Mouse (Mus musculus): ENCODE measurements around the gene Skiv2l.

Skiv2l gene

DNA sequence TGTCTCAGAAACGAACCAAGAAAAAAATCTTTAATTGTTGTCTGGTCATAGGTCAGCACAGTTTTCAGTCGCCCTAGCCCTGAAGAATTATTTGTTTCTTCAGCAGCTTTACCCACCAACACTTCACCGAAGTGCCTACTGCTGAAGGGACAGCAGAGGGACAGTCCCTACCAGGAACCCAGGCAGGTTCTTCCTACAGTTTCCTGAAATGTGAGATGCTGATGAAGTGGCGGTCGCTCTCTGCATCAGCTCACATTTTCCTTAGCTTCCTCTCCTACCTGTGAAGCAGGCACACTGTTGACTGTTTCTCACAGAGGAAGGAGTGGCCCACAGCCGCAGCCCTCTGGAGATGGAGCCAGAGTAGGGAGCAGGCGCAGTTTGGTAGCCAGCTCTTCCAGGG lies 16.0 kb upstream of the Skiv2l start:
- 78% methylated on average over 7 of the region's 7 CpGs for WGBS

DNA sequence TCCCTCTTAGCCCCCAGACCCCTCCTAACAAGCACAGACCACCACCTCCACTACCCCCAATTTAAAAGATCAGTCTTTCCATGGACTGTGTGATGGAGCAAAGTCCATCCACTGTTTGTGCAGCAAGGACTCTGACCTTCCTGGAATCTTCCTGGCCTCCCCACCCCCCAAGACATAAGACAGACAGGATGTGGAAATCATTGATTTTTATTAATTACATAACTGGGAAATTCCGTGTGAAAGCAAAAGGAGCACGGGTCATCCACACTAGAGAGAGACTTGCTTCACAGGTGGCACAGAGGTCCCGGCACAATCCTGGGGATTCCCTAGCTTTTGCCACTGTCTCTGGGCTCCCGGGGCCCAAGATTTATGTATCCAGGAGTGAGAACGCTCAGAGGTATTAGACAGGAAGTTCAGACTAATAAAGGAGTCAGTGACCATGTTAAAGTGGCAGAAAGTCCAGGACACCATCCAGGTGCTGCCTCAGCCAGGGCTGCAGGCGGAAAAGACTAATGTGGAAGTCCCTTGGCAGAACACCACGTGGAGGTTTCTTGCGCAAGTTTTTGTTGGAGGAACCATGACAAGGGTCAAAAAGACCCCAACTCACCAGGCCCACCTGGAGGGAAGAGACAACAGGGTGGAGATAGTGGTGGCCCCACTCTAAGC lies 12.5 kb upstream of the Skiv2l start, which contains the start of gene Cfb:
TSS of gene Cfb (minus strand) at position 103 of the 666 bp plus-strand sequence.
- WGBS, result 63% methylated on average over 8 of the region's 8 CpGs

DNA sequence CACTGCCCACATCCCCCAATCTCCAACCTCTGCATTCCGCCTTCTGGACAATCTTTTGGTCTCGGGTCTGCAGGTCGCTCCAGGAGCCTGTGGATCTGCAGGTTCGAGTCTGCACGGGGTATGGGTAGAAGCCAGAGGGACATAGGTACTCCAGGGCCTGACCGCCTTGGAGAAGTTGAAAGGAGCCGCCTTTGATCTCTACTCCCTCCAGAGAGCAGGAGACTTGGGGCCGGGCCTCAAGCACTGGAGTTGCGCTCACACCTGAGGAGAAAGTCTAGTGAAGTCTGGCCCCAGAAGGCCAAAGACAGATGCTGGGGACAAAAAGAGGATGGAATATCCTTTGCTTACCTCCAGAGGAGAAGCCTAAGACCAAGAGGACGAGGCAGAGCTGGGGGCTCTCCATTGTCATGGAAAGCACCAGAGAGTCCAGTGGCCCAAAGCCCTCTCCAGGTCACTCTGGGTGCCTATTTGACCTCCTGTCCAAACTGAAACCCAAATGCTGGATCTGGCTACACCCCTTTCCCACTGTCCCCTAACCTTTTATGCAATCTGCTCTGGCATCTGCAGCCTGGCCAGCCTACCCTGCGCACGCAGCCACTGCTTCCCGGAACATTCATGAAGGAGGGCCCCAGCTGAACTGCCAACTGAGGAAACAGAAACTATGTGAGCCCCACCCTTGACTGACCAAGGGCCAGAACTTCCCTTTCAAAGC lies 11.8 kb upstream of the Skiv2l start:
- WGBS, result 69% methylated on average over 13 of the region's 13 CpGs

DNA sequence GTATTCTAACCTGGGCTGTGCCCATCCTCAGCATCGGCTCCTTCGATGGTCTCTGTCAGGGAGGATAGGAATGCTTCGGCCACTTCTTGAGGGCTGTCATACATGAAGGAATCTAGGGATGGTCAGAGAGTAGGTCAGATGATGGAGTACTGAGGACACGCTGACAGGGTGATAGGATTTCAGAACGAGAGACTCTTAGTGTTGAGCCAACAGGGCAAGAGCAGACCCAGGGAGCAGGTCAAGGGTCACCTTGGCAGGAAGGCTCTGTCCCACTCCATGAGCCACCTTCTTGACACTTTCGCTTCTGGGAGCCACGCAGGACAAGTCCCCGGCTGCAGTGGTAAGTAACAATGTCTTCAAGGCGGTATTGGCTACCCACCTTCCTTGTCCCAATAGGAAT lies 10.5 kb upstream of the Skiv2l start:
- 86% methylated on average over 9 of the region's 9 CpGs for WGBS

DNA sequence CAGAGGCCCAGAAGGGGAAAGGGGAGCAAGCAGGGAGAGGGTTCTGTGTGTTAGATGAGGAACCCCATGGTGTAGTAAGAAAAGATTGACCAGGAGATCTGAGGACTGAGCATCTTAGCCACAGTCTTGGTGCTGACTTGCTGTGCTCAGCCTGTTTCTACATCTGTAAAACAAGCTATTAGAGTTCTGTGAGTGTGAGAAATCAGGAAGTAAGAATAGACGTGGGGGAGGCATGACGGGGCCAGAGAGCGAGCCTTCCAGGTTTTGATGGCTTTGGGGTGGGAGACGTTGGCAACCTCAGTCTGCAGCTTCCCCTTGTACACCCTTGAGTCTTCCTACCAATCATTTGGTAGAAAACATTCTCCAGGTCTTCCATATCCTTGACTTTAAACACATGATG lies 8.7 kb upstream of the Skiv2l start:
- WGBS, result 73% methylated on average over 4 of the region's 4 CpGs

DNA sequence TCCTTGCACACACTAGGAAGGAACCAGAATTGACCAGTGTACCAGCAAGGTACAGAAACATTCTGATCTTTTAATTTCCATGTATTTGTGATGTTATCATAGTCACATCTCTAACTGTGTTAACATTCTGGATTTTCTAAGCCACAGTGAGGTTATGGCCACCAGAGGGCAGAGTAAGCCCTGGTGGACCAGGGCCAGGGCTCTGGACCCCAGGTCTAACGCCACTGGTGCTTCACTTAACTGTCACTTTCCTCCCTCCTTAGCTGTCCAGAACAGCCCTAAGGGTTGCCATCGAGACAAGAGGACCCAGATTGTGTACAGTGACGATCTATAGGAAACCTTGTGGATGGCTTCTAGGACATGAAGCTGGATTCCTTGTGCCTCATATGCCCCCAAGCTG lies 5.8 kb upstream of the Skiv2l start:
- 46% methylated on average over 3 of the region's 3 CpGs for WGBS

DNA sequence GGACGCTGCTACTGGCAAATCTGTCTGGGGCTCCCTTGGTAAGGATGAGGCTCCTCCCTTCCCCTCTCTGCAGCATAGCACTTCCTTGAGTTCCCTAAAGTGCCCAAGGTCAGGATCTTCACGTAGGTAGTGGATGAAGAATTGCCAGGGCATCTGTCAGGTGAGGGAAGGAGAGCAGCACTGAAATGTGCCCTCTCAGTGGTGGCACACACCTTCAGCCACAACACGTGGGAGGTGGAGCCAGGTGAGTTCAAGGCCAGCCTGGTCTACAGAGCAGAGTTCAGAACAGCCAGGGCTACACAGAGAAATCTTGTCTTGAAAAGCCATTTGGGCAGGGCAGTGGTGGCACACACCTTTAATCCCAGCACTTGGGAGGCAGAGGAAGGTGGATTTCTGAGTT lies 4.8 kb upstream of the Skiv2l start:
- 77% methylated on average over 3 of the region's 3 CpGs for WGBS

DNA sequence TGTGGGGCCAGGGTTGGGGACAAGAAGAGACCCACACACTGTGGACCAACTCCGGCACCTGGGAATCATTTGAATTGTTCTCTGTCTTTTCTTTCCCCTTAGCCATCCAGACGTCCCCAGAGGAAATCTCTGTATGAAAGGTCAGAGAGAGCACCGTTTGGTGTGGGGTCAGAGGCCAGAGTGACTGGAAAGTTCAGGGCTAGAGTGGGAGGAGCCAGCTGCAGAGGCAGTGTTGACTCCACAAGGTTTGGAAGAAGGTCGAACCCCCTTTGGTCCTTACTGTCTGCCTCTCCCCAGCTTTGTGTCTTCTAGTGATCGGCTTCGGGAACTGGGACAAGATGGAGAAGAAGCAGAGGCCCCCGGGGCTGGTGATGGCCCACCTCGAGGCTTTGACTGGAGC lies 3.5 kb upstream of the Skiv2l start:
- 85% methylated on average over 8 of the region's 8 CpGs for WGBS

DNA sequence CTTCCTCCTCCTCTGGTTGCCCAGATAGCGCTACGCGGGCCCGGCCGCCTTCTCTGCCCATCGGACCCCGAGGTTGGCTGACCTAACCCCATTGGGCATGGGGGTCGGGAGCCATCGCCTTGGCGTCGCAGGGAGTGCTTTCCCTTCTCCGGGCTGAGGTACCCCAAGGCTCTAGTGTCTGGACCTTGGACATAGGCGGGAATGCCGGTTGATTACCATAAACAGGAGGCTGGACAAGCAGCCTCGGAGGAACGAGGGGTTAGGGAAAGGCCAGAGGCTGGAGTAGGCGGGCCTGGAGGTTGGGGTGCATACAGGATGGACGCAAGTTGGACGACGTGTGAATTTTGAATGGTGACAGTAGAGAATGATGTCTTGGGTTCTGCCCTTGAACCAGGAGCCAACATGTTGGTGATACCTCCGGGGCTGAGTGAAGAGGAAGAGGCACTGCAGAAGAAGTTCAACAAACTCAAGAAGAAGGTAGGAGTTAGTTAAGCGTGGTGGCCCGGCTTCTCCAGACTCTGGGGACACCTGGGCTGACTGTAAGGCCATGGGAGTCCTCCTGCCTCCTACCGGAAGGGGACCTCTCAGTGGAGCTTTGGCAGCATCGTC lies 611 bp upstream of the Skiv2l start:
- 1% methylated on average over 25 of the region's 25 CpGs for WGBS

DNA sequence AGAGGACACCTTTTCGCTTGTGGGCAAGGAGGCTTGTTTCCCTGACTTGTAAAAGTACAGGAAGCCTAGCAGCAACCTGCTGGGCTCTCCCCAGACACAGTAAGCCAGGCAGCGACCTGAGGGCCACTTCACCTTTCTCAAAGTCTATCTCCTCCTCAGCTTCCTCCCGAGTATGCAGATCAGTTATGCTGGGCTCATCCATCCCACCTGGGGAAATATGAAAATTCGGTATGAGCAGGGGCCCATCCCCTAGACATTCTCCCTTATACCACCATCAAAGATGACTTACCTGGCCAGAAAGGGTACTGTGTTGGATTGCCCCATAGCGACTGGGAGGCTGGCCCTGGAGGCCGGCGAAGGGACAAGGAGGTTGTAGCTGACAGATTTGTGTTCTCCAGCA lies 2.4 kb downstream of the Skiv2l start:
- 90% methylated on average over 7 of the region's 7 CpGs for WGBS

DNA sequence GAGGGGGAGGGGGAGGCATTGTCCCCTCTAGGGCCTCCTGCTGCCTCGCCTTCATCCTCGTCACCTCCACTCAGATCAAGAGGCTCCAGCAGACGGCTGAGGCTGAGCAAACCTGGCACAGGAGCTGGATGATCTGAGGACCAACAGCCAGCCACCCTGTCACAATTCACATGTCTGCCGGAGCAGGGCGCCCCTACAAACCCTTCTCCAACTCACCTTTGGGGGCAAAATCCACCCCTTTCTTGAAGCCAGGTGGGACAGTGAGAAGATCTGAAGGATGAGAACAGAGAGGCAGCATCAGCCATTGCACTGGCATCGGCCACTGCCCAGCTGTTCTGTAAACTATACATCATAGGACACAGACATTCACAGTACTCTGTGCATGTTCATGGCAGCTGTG lies 2.8 kb downstream of the Skiv2l start:
- WGBS, result 94% methylated on average over 6 of the region's 6 CpGs

DNA sequence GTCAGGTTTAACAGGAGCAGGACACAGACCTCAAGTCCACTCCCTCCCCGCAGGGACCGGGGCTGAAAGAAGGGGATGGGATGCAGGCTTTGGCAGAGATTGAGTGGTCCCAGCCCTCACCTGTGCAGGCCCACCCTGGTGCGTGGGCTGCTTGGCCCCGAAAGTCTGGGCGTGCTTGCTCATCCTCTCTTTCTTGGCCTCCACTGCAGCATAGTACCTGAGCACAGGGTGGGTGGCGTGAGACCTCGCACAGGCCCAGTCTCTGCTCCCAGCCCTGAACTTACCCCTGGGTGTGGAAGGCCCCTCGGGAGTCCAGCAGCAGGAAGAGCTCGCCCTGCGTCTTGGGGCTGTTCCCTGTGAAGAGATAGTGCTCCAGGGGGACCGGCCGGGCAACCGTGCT lies 5.1 kb downstream of the Skiv2l start:
- 95% methylated on average over 13 of the region's 13 CpGs for WGBS

DNA sequence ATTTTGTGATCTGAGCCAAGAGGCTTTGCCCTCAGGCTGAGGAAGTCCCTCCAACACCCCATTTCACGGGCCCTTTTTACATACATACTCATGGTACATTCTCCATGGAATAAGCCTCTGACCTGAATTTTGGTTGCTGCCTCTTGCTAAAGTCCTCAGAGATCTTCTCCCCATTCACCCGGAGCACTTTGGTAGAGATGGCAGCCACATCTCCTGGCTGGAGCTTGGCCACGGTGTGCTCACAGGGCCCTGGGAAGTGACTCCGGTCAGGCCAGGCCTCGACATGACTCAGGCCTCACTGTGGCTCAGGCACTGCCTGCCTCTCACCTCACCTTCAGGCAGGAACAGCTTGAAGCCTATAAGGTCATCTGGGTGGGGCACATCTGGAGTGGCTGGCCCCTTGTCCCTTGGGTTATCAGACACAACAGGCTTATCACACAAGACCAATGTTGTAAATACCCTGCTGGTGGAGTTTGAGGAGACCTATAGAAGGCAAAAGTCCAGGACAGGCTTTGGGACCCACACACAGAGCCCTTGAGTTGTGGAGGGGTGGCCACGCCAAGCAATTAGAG lies 9.2 kb downstream of the Skiv2l start:
- WGBS, result 86% methylated on average over 6 of the region's 6 CpGs

DNA sequence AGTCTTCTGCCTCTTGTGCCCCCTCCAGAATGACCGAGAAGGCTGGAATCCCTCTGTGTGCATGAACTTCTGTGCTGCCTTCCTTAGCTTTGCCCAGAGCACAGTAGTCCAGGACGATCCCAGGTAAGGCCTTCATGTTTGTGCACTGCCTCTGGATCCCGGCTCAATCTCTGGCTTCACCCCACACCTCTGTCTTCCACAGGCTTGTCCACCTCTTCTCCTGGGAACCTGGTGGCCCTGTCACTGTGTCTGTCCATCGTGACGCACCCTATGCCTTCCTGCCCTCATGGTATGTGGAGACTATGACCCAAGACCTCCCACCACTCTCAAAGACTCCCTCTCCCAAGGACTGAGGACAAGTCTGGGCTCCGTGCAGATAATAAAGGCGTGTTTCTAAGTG lies 11.2 kb downstream of the Skiv2l start:
- whole genome bisulfite sequencing, result 85% methylated on average over 7 of the region's 7 CpGs

DNA sequence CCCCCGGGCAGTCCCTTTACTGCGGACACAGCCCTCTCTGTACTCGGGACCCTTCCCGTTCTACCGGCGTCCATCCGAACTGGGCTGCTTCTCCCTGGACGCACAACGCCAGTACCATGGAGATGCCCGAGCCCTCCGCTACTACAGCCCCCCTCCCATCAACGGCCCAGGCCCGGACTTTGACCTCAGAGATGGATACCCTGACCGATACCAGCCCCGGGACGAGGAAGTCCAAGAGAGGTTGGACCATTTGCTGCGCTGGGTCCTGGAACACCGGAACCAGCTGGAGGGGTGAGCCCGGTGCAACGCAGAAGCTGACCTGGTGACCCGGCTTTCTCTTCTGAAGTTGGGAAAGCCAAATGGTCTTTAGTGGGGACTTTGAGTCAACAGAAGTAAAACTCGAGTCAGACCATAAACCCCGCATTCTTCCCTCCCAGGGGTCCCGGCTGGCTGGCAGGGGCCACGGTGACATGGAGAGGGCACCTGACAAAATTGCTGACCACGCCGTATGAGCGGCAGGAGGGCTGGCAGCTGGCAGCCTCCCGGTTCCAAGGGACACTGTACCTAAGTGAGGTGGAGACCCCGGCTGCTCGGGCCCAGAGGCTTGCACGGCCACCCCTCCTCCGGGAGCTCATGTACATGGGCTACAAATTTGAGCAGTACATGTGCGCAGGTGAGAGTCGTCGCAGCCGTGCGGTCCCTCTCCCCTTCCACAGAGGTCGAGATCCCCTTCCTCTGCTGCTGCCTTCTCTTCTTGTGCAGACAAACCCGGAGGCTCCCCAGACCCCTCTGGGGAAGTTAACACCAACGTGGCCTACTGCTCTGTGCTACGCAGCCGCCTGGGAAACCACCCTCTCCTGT lies 12.3 kb downstream of the Skiv2l start:
- WGBS, result 35% methylated on average over 43 of the region's 43 CpGs

DNA sequence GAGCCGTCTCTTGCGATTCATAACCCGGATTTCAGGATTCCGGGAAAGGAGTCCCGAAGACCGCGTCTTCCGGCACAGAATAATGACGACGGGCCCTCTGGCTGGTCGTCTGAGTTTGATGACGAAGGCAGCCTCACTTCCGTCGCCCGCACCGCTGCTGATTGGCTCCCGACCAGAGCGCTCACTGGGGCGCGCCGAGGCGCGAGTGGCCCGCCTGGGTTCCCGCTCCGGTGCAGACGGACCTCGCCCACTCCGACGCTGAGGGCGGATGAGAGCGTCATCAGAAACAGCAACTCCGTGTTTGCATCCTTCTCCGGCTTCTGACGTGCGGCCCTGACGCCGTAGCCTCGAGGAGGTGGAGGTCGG lies 13.2 kb downstream of the Skiv2l start, which contains the start of the genes Stk19 and Dxo:
TSS of gene Stk19 (minus strand) at position 90 of the 366 bp plus-strand sequence.
TSS of gene Dxo (plus strand) at position 164 of the 366 bp plus-strand sequence.
- WGBS, result under 1% methylated on average over 40 of the region's 40 CpGs

DNA sequence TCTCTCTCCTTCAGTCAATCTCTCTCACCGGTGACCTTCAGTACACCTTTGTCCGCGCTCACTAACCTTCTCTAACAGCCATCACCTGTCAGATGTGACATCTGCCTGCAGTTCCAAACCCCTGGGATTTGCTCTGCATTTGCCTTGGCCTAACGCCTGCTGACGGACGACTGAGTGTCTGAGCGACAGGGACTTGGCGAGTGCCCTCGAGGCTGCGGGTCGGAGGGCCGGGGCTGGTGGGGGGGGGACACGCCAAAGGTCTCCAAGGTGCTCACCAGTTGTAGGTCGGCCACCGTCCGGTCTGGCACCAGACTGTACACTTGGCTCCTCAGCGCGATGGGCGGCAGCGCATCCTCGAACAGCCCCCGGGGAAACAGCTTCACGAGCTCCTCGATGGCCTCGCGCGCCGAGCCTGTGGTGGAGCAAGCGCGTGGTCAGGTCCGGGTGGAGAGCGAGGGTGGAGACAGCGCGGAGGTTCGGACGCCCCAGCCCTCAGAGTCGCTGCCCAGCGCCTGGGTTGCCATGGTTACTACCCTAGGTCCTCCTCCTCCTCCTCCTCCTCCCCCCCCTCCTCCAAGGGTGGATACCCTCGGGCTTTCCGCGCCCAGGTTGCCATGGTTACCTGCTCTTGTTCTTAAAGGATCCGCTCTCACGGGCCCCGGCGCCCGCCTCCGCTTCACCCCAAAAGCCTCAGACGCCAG lies 13.7 kb downstream of the Skiv2l start:
- 3% methylated on average over 48 of the region's 48 CpGs for WGBS

DNA sequence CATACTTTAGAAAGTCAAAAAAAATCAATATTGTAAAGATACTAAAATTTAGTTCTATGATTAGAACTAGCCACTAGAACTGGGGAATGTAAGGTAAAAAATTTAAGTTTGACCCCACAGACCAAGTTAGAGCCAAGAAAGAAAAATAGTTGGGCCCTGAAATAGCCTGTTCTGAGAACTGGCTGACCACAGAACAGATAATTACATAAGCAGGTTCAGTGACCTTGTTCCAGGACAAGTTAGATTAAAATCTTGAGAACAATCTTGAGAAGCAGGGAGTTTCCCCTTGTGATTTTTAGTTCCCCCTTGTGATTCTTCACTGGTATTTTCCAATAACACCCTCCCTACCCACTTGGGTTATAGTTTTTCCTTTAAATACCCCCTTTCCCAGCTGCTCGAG lies 19.2 kb downstream of the Skiv2l start:
- 97% methylated on average over 1 of the region's 1 CpGs for WGBS

DNA sequence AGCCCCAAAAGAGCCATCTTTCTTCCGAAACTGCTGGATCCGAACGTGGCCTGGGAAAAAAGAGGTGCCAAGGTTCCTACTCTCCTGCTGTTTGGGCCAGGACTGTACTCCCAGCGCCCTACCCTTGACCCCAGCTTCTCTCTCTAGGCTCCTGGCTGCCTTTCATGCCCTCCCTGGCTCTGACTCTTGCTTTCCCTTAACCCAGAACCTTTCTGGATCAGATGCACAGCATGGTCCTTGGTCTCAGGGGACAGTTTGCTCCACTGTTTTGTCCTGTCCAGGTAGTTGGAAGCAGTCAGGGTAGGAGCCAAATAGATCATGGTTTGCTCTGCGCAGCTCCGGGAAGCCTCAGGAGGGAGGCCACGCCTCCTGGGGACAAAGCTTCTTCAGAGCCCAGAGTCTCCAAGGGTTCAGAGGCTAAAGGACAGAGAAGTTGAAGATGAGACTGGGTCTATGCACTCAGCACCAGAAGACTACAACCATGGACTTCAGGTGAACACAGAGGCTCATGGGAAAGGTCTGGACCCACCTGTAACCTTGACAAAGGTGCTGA lies 35.1 kb downstream of the Skiv2l start:
- WGBS, result 87% methylated on average over 7 of the region's 7 CpGs

DNA sequence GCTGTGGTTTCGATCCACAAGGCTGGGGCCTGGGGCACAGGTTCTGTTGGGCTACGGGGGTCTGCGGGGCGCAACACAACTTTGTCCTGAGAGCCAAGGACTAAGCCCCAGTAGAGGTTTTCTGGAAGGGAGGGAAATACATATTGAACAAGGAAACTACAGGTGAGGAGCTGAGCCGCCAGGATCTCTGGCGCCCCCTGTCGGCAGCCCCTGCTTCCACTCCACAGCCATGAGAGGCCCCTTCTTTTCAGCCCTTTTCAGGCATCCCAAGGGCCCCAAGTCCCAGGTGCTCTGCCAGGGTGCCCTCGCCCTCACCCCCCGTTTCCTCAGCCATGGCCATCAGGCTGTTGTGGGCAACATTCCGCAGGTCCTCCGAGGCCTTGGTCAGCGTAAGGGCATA lies 36.3 kb downstream of the Skiv2l start:
- WGBS, result 65% methylated on average over 12 of the region's 12 CpGs

DNA sequence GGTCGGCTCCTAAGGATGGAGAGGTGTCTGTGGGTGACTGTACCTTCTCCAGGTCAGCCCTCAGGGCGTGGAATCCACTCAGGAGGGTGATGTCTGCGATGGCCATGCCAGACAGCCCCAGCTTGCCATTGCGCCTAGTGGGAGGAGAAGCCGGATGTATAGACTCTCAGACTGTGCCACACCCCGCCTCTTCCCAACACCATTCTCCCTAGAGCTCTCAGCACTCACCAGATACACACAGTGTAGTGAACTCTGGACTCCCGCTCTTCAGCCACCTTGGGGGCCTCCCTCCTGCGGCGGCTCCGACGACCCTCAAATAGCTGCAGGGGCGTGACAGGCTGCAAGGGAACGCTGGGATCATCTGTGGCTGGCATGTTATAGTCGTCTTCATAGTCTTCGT lies 38.7 kb downstream of the Skiv2l start:
- 83% methylated on average over 15 of the region's 15 CpGs for WGBS
